Mouse (Mus musculus) liver, embryonic 16.5 days (tissue): ENCODE measurements around the gene Eif3j1. TPM values are rescaled to one million over a fixed set of nuclear protein-coding genes. Genes with fewer than 3 reads are reported as not detected.
"Not testable (repeated sequence)": the region's sequence is repeated elsewhere in the genome, so short reads cannot be mapped to it uniquely, and the experiment has no call there.

Source experiments
- ATAC-seq: fragments of 200-750 bp; cut with Nextera tagmentation; 2 replicates; pipeline ENCODE4 v1.8.0; 2017; ENCODE audit warnings: low read depth, mild to moderate bottlenecking, moderate number of reproducible peaks, moderate library complexity
- H3K27ac ChIP-seq: fragments of 300-500 bp; sonication (generic); 2 replicates; pipeline ENCODE4 v1.5.1; 2014; ENCODE audit warnings: mild to moderate bottlenecking, low read length
- H3K27me3 ChIP-seq: fragments of 300-500 bp; sonication (generic); 2 replicates; pipeline ENCODE4 v1.6.1; 2014; ENCODE audit warnings: low read depth, low read length, mixed read lengths; ENCODE audit not compliant: control insufficient read depth, insufficient read depth
- H3K36me3 ChIP-seq: fragments of 300-500 bp; sonication (generic); 2 replicates; pipeline ENCODE4 v1.6.1; 2014; ENCODE audit warnings: mild to moderate bottlenecking; ENCODE audit not compliant: control insufficient read depth, insufficient read depth
- H3K4me1 ChIP-seq: fragments of 300-500 bp; sonication (generic); 2 replicates; pipeline ENCODE4 v1.6.1; 2014; ENCODE audit warnings: low read depth, low read length, mixed read lengths; ENCODE audit not compliant: control insufficient read depth
- H3K4me2 ChIP-seq: fragments of 300-500 bp; sonication (generic); 2 replicates; pipeline ENCODE4 v1.6.1; 2014; ENCODE audit warnings: low read depth, low read length, mixed read lengths
- H3K4me3 ChIP-seq: fragments of 300-500 bp; sonication (generic); 2 replicates; pipeline ENCODE4 v1.5.1; 2014; ENCODE audit warnings: low read depth, mild to moderate bottlenecking, low read length
- H3K9ac ChIP-seq: fragments of 300-500 bp; sonication (generic); 2 replicates; pipeline ENCODE4 v1.6.1; 2014; ENCODE audit warnings: low read depth, low read length
- H3K9me3 ChIP-seq: fragments of 300-500 bp; sonication (generic); replicated peaks from 2 replicates; pipeline ENCODE4 v1.6.1; 2016; ENCODE audit warnings: low read length; ENCODE audit not compliant: control insufficient read depth
- WGBS: fragments of 180-500 bp; shearing (Covaris S2); extraction: QIAGEN DNeasy Blood & Tissue Kit; methylation state at CpG from one replicate; pipeline ENCODE4 v1.1.7; 2014; ENCODE audit not compliant: insufficient replicate concordance; 5-methylcytosine and 5-hydroxymethylcytosine counted together
- microRNA-seq: library from miRNA; unstranded; fragments of <30 nt; microRNA quantifications from one replicate; pipeline ENCODE4, GENCODE M21; 2016
- polyA plus RNA-seq: library from polyadenylated mRNA; unstranded; fragments of >200 nt; fragmentation: Nextera tagmentation; extraction: Ambion mirVana; gene quantifications from 2 replicates; pipeline ENCODE4 v1.2.1, GENCODE M21; 2015

The Eif3j1 gene
- polyA plus RNA-seq, 1 experiment from 2014 or later, result 7.8 TPM

DNA sequence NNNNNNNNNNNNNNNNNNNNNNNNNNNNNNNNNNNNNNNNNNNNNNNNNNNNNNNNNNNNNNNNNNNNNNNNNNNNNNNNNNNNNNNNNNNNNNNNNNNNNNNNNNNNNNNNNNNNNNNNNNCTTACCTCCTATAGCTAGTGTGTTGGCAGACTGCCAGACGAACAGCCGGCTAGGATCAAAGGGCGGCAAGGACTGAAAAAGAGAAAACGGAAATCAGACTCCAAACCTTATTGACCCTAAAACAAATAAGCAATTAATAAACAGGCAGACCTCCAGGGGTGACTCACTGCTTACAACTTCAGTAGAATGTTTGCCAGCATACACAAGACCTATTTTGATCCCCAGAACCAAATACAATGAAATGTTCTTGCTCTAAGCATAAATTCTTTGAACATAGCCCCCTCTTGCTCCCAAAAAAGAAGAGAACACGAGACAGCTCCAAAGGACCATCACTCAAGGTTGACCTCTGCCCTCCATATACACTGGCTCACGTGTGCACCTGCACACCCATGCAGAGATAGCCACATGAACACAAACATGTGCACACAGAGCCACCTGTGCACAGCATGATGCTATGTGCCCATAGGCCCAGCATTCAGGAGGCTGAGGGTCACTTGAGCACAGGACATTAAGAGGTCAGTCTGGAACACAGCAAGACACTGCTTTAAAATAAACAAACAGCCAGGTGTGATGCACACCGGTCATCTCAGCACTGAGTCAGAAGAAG is 53.5 kb downstream of the Eif3j1 start:
- Histone ChIP-seq H3K4me3 (no peak overlapping the region), H3K27me3 (no peaks in the 10 kb centered on the region), H3K4me1 (no peaks in the 10 kb centered on the region; the same call in 1 of the 2 replicates), H3K4me2 (no peak overlapping the region), H3K9ac (no peak overlapping the region), H3K9me3 (no peaks in the 10 kb centered on the region), H3K36me3 (peaks cover 12% of the 10 kb centered on the region), H3K27ac (peak overlapping the region; percentile 42; the same call in 1 of the 2 replicates)
- WGBS, result 60% methylated on average over 7 of the region's 7 CpGs
- ATAC-seq, result peak; percentile 74

DNA sequence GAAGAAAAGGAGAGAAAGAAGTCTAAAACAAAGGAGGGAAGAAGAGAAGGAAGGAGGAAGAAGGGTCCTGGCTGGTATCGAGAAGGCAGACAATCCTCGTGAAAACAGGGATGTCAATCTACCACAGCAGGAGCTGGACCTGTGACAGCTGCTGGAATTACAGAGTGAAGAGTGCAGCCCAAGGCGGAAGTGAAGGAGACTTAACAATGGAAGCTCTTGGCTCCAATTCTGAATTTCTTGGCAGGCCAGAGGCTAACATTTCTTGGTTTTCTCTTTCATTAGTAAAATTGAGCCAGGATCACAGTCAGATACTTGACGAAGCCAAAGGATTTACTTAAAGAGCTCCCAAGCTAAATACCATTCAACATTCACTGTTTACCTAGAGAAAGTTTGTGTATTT is 58.1 kb downstream of the Eif3j1 start:
- no peaks in the 10 kb centered on the region for H3K4me1 ChIP-seq
- H3K9me3 ChIP-seq, result no peaks in the 10 kb centered on the region
- H3K4me3 ChIP-seq, result no peak overlapping the region
- no peak overlapping the region for H3K27ac ChIP-seq
- no peak for ATAC-seq
- no peaks in the 10 kb centered on the region for H3K27me3 ChIP-seq
- no peak overlapping the region for H3K9ac ChIP-seq
- 71% methylated on average over 4 of the region's 4 CpGs for WGBS
- peaks cover 8% of the 10 kb centered on the region for H3K36me3 ChIP-seq
- no peak overlapping the region for H3K4me2 ChIP-seq

DNA sequence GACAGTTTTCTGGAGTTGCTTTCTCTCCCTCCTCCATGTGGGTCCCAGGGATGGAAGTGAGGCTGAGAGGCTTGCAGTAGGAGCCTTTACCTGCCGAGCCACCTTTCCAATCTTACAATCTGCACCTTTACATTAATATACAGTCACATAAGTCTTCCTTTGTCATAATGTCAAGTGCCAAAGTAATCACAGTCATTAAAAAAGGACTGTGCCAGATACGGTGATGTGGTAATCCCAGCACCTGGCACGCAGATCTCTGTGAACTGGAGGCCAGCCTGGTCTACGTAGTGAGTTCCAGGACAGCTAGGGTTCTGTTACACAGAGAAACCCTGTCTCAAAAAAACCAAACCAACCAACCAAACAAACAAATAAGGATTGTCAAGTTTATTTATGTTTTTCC is 65.5 kb downstream of the Eif3j1 start:
- H3K9me3 ChIP-seq, result no peaks in the 10 kb centered on the region
- H3K36me3 ChIP-seq, result peaks cover 7% of the 10 kb centered on the region
- no peak overlapping the region for H3K27ac ChIP-seq

DNA sequence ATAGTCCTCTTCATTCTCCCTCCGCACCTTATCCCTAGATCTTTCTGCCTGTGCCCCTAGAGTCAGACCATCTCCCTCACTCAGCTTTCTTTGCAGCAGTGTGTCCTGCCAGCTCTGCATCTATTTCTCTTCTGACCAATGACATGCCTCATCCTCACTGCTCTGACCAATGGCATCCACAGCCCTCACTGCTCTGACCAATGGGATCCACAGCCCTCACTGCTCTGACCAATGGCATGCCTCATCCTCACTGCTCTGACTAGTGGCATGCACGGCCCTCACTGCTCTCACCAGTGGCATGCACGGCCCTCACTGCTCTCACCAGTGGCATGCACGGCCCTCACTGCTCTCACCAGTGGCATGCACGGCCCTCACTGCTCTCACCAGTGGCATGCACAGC is 69.3 kb downstream of the Eif3j1 start:
- not testable (repeated sequence) for H3K36me3 ChIP-seq, H3K27me3 ChIP-seq, H3K4me1 ChIP-seq, H3K4me2 ChIP-seq, H3K9me3 ChIP-seq, H3K4me3 ChIP-seq, H3K27ac ChIP-seq, H3K9ac ChIP-seq
- 0 out of 2 replicates have a peak, but pooled peaks have one; percentile 48 for ATAC-seq
- whole genome bisulfite sequencing, result 70% methylated on average over 5 of the region's 5 CpGs

More for the DNA sequence above, 65.5 kb downstream of the Eif3j1 start:
- no peak for ATAC-seq
- Histone ChIP-seq H3K4me2 (no peak overlapping the region), H3K27me3 (no peaks in the 10 kb centered on the region), H3K4me3 (no peak overlapping the region), H3K4me1 (no peaks in the 10 kb centered on the region), H3K9ac (no peak overlapping the region)
- 79% methylated on average over 4 of the region's 4 CpGs for WGBS

GRCm38 (mm10) chr2:122102070-122102469 is 73.7 kb downstream of the Eif3j1 start:
- Histone ChIP-seq H3K9me3 (no peaks in the 10 kb centered on the region), H3K36me3 (no peaks in the 10 kb centered on the region; the same call in none of the 2 replicates), H3K4me1 (no peaks in the 10 kb centered on the region), H3K27me3 (no peaks in the 10 kb centered on the region), H3K4me3 (no peak overlapping the region), H3K4me2 (no peak overlapping the region), H3K27ac (no peak overlapping the region), H3K9ac (no peak overlapping the region)
- ATAC-seq, result 0 out of 2 replicates have a peak, but pooled peaks have one; percentile 41

Small RNA genes within 50 kb of the gene (microRNA-seq; reads per million reads assigned to microRNA genes)
- 0.74 reads per million for gene Gm47314

Other genes starting within 250 kb of the Eif3j1 start
- gene Frmd5, start 221.5 kb upstream of the Eif3j1 start, polyA plus RNA-seq, result 0.12 and 0.18 TPM in 2 replicates
- 2.8 and 3.5 TPM in 2 replicates for gene Casc4, start 161.6 kb upstream of the Eif3j1 start, polyA plus RNA-seq
- 15.9 and 16.9 TPM in 2 replicates for gene Ctdspl2, start 72.5 kb upstream of the Eif3j1 start, polyA plus RNA-seq
- gene Mageb3, start 72.5 kb upstream of the Eif3j1 start, polyA plus RNA-seq, result 0.05 TPM in 1 of 2 replicates, not detected in the other
- gene Spg11, start 89.8 kb downstream of the Eif3j1 start, polyA plus RNA-seq, result 3.2 and 3.5 TPM in 2 replicates
- gene B2m, start 119.1 kb downstream of the Eif3j1 start, polyA plus RNA-seq, result 426 and 495 TPM in 2 replicates
- gene Trim69, start 132.2 kb downstream of the Eif3j1 start, polyA plus RNA-seq, result 0.05 and 0.07 TPM in 2 replicates
- gene Patl2, start 157.6 kb downstream of the Eif3j1 start, polyA plus RNA-seq, result 0.04 and 0.07 TPM in 2 replicates
- not detected in 2 replicates for gene Terb2, start 157.7 kb downstream of the Eif3j1 start, polyA plus RNA-seq
- gene Sord, start 206.2 kb downstream of the Eif3j1 start, polyA plus RNA-seq, result 193 and 196 TPM in 2 replicates